Mouse (Mus musculus) gastrocnemius, adult 2 months (tissue): ENCODE measurements around the gene Atg9a. TPM values are rescaled to one million over a fixed set of nuclear protein-coding genes. Genes with fewer than 3 reads are reported as not detected.

Experiments
- DNase-seq: peaks from one replicate; pipeline ENCODE4 v3.0.0; 2022
- H3K27ac ChIP-seq: fragments of 200-600 bp; 2 replicates; pipeline ENCODE4 v1.8.1; 2022; ENCODE audit warnings: mild to moderate bottlenecking
- H3K4me3 ChIP-seq: fragments of 200-600 bp; 2 replicates; pipeline ENCODE4 v1.8.1; 2022; ENCODE audit warnings: mild to moderate bottlenecking, moderate library complexity
- CTCF ChIP-seq: fragments of 200-600 bp; IDR thresholded peaks from 2 replicates; pipeline ENCODE4 v1.8.1; 2022; ENCODE audit warnings: antibody characterized with exemption, mild to moderate bottlenecking, moderate library complexity
- intact Hi-C: fragments of 180-260 bp; cut with DNase I; formaldehyde crosslinking; loops from one replicate; pipeline ENCODE4 v1.15.1; 2025
- total RNA-seq, 2 experiments: library from RNA; stranded (reverse); gene quantifications; 2 replicates each; pipeline ENCODE4 v1.2.3; 2021

Gene Atg9a
- total RNA-seq, 2 experiments from 2014 or later = 107 to 113 TPM

GRCm38 (mm10) chr1:75223532-75223931 is 31.5 kb upstream of the Atg9a start:
- no peak overlapping the region for H3K27ac ChIP-seq
- no peak for DNase-seq
- intact Hi-C loops = no loop called here
- TF ChIP-seq CTCF = no peak
- H3K4me3 ChIP-seq = no peak overlapping the region

DNA sequence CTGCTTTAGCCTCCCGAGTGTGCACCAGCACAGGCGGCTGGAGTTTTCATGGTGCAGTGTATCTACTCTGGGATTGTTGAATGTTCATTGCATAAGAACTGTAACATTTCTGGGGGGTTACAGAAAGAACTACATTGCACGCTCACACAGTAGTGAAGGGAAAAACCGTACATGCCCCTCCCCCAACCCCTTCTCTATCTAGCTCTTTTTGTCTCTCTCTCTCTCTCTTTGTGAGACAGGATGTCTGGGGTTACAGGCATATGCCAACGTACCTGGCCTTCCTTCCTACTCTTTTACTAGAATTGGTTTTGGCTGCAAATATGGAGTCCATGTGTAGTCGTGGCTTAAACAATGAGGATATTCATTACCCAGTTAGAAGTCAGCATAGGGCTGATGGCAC is 30.9 kb upstream of the Atg9a start:
- no peak for TF ChIP-seq CTCF
- intact Hi-C loops = no loop called here
- DNase-seq = no peak
- Histone ChIP-seq H3K4me3 (no peak overlapping the region), H3K27ac (no peak overlapping the region)

GRCm38 (mm10) chr1:75221538-75221937 is 29.5 kb upstream of the Atg9a start:
- TF ChIP-seq CTCF = no peak
- no peak overlapping the region for H3K27ac ChIP-seq
- no peak overlapping the region for H3K4me3 ChIP-seq
- intact Hi-C loops = no loop called here
- no peak for DNase-seq

DNA sequence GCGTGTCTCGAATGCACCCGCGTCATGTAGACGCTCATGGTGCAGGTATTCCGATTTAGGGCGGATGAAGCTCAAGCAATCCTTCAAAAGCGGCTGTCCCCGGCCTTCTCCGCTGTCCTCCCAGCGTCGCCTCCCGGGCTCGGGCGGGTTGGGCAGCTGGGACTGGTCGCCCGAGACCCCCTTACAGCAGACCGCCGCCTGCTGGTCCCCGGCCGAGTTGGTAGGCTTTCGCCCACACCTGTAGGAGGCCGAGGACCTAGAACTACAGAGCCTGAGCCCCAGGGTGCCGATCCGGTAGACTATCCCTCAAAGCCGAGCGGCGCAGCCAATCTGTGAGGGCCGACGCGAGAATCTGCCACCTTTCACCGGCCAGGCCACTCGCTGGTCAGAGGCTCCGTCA is 27.5 kb upstream of the Atg9a start, which contains the start of gene Tuba4a:
Tuba4a (minus strand) TSS at position 335 of the 400 bp plus-strand sequence.
- peak; percentile 31 for TF ChIP-seq CTCF
- intact Hi-C loops = loop anchor here (2.0 kb wide), 1 partner anchor 17 kb away; the partner anchor contains the start of gene Dnajb2
- peak; percentile 69 for DNase-seq
- H3K4me3 ChIP-seq = peak within 1 kb of the TSS; percentile 88
- peak within 1 kb of the TSS; percentile 98 for H3K27ac ChIP-seq

GRCm38 (mm10) chr1:75219078-75219477 is 27.1 kb upstream of the Atg9a start:
- Histone ChIP-seq H3K27ac (peak overlapping the region; percentile 98), H3K4me3 (peak overlapping the region; percentile 88)
- DNase-seq = peak; percentile 95
- peak; percentile 19; the same call in 1 of the 2 replicates for TF ChIP-seq CTCF
- intact Hi-C loops = loop anchor here (2.0 kb wide), 1 partner anchor 18 kb away; the partner anchor contains the start of gene Dnajb2

GRCm38 (mm10) chr1:75218227-75219001 is 26.4 kb upstream of the Atg9a start:
- intact Hi-C loops = loop anchor here (2.0 kb wide), 1 partner anchor 18 kb away; the partner anchor contains the start of gene Dnajb2
- H3K27ac ChIP-seq = peak overlapping the region; percentile 98
- no peak for TF ChIP-seq CTCF
- DNase-seq = peak; percentile 95
- H3K4me3 ChIP-seq = peak overlapping the region; percentile 88

- intact Hi-C loops = loop anchor here (2.0 kb wide), 1 partner anchor 19 kb away; the partner anchor contains the start of gene Dnajb2
- no peak for TF ChIP-seq CTCF
- Histone ChIP-seq H3K4me3 (peak overlapping the region; percentile 88), H3K27ac (peak overlapping the region; percentile 98)
- no peak for DNase-seq
Measured at GRCm38 (mm10) chr1:75217893-75218226, 25.9 kb upstream of the Atg9a start.

DNA sequence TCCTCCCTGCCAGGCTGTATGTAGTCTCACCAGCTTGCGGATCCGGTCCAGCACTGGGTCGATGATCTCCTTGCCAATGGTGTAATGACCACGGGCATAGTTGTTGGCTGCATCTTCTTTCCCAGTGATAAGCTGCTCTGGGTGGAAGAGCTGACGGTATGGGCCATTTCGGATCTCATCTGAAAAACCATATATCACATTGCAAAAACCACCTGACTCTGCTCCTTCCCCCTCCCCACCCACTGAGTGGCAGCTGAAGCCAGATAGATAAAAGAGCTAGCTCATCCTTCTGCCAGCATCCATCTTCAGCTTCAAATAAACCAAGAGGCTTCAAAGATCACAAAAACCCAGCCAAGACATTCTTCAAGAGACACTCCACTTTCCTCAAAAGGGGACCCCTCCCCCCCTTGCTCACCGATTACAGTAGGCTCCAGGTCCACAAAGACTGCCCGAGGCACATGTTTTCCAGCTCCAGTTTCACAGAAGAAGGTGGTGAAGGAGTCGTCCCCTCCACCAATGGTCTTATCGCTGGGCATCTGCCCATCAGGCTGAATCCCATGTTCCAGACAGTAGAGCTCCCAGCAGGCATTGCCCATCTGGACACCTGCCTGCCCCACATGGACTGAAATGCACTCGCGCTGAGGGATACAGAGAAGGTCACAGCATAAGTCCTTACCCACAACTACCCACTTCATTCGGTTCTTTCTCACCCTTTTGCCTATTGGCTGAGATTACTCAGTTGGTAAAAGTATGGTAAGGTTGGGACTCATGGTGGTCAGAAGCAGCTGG is 25.0 kb upstream of the Atg9a start:
- Histone ChIP-seq H3K27ac (peak overlapping the region; percentile 98), H3K4me3 (peak overlapping the region; percentile 88)
- peak; percentile 89 for DNase-seq
- TF ChIP-seq CTCF = no peak
- intact Hi-C loops = no loop called here

- peak overlapping the region; percentile 98 for H3K27ac ChIP-seq
- intact Hi-C loops = no loop called here
- DNase-seq = peak; percentile 77
- TF ChIP-seq CTCF = no peak
- H3K4me3 ChIP-seq = peak overlapping the region; percentile 88
Measured at GRCm38 (mm10) chr1:75215785-75216184, 23.8 kb upstream of the Atg9a start.

- DNase-seq = peak; percentile 67
- intact Hi-C loops = no loop called here
- H3K27ac ChIP-seq = peak overlapping the region; percentile 98
- TF ChIP-seq CTCF = no peak
- peak overlapping the region; percentile 88 for H3K4me3 ChIP-seq
Measured at GRCm38 (mm10) chr1:75214886-75215285, 22.9 kb upstream of the Atg9a start.

DNA sequence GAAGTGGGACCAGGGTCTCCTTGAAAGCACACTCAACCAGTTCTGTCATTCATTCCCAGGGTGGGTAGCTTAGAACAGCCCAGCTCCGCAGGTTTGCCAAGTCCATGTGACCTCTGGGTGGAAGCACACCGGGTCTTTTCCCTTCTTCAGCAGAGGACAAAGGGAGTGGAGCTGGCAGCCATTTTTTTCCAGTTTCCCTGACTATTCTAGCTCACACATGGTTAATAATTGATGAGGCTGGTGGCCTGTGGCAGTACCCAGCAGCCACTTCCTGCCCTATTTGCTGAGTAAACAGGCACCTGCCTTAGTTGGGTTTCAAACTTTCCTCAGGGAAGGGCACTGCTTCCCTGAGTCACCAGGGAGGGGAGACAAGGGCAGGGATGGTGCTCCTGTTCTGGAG is 22.4 kb upstream of the Atg9a start:
- H3K27ac ChIP-seq = peak overlapping the region; percentile 98
- peak overlapping the region; percentile 88 for H3K4me3 ChIP-seq
- intact Hi-C loops = no loop called here
- DNase-seq = peak; percentile 38
- no peak for TF ChIP-seq CTCF

GRCm38 (mm10) chr1:75213096-75213495 is 21.1 kb upstream of the Atg9a start:
- H3K27ac ChIP-seq = no peak overlapping the region
- no peak for TF ChIP-seq CTCF
- DNase-seq = no peak
- intact Hi-C loops = no loop called here
- no peak overlapping the region for H3K4me3 ChIP-seq

- no peak for TF ChIP-seq CTCF
- no peak overlapping the region for H3K4me3 ChIP-seq
- H3K27ac ChIP-seq = no peak overlapping the region
- intact Hi-C loops = no loop called here
- peak; percentile 50 for DNase-seq
Measured at GRCm38 (mm10) chr1:75212542-75212941, 20.5 kb upstream of the Atg9a start.
